Mouse (Mus musculus): Measurements from ENCODE around the gene Exoc3l2. TPM values are rescaled to one million over a fixed set of nuclear protein-coding genes. Genes with fewer than 3 reads are reported as not detected.

Gene Exoc3l2
- polyA plus RNA-seq, 1 experiment from 2014 or later, result 1.8 TPM

- ATAC-seq (ENCODE audit: insufficient number of reproducible peaks, low FRiP score, low TSS enrichment, low read depth) (no peak), DNase-seq (ENCODE audit: low spot score) (peak; percentile 92)
- Histone ChIP-seq H3K36me3 (ENCODE audit: control insufficient read depth, insufficient read depth, low read length) (peaks cover 32% of the 10 kb centered on the region), H3K4me2 (ENCODE audit: low read depth, severe bottlenecking) (no peak overlapping the region), H3K27me3 (ENCODE audit: control insufficient read depth, insufficient read depth, low read length) (no peaks in the 10 kb centered on the region), H3K9me3 (ENCODE audit: control insufficient read depth, low read length) (no peaks in the 10 kb centered on the region), H3K9ac (ENCODE audit: low read length) (no peak overlapping the region), H3K27ac (replicated peaks; ENCODE audit: low read depth, low read length) (no peak overlapping the region), H3K4me3 (ENCODE audit: low read depth, low read length) (no peak overlapping the region), H3K4me1 (ENCODE audit: control insufficient read depth, insufficient read depth, low read length) (no peaks in the 10 kb centered on the region)
- 49% methylated on average over 3 of the region's 3 CpGs for WGBS
Observed at GRCm38 (mm10) chr7:19443344-19443743, 19.8 kb upstream of the Exoc3l2 start.

GRCm38 (mm10) chr7:19444801-19445200, 18.3 kb upstream of the Exoc3l2 start:
- Histone ChIP-seq H3K9me3 (ENCODE audit: control insufficient read depth, low read length) (no peaks in the 10 kb centered on the region), H3K9ac (ENCODE audit: low read length) (no peak overlapping the region), H3K27me3 (ENCODE audit: control insufficient read depth, insufficient read depth, low read length) (no peaks in the 10 kb centered on the region), H3K4me2 (ENCODE audit: low read depth, severe bottlenecking) (no peak overlapping the region), H3K36me3 (ENCODE audit: control insufficient read depth, insufficient read depth, low read length) (peaks cover 32% of the 10 kb centered on the region), H3K4me1 (ENCODE audit: control insufficient read depth, insufficient read depth, low read length) (no peaks in the 10 kb centered on the region), H3K4me3 (ENCODE audit: low read depth, low read length) (no peak overlapping the region), H3K27ac (replicated peaks; ENCODE audit: low read depth, low read length) (no peak overlapping the region)
- ATAC-seq (ENCODE audit: insufficient number of reproducible peaks, low FRiP score, low TSS enrichment, low read depth) (no peak), DNase-seq (ENCODE audit: low spot score) (no peak)
- 86% methylated on average over 12 of the region's 12 CpGs for WGBS

- H3K4me2 ChIP-seq (ENCODE audit: low read depth, severe bottlenecking), result no peak overlapping the region
- no peaks in the 10 kb centered on the region for H3K27me3 ChIP-seq (ENCODE audit: control insufficient read depth, insufficient read depth, low read length)
- ATAC-seq (ENCODE audit: insufficient number of reproducible peaks, low FRiP score, low TSS enrichment, low read depth) (no peak), DNase-seq (ENCODE audit: low spot score) (no peak)
- no peak overlapping the region for H3K27ac ChIP-seq (replicated peaks; ENCODE audit: low read depth, low read length)
- no peaks in the 10 kb centered on the region for H3K9me3 ChIP-seq (ENCODE audit: control insufficient read depth, low read length)
- peaks cover 25% of the 10 kb centered on the region for H3K36me3 ChIP-seq (ENCODE audit: control insufficient read depth, insufficient read depth, low read length)
- H3K4me3 ChIP-seq (ENCODE audit: low read depth, low read length), result no peak overlapping the region
- H3K9ac ChIP-seq (ENCODE audit: low read length), result no peak overlapping the region
- 92% methylated on average over 16 of the region's 16 CpGs for WGBS
- no peaks in the 10 kb centered on the region for H3K4me1 ChIP-seq (ENCODE audit: control insufficient read depth, insufficient read depth, low read length)
Observed at GRCm38 (mm10) chr7:19447689-19448088, 15.4 kb upstream of the Exoc3l2 start.

- peaks cover 16% of the 10 kb centered on the region for H3K36me3 ChIP-seq (ENCODE audit: control insufficient read depth, insufficient read depth, low read length)
- DNase-seq (ENCODE audit: low spot score), result no peak
- H3K27ac ChIP-seq (replicated peaks; ENCODE audit: low read depth, low read length), result no peak overlapping the region
- ATAC-seq (ENCODE audit: insufficient number of reproducible peaks, low FRiP score, low TSS enrichment, low read depth), result no peak
- H3K4me3 ChIP-seq (ENCODE audit: low read depth, low read length), result no peak overlapping the region
- H3K9me3 ChIP-seq (ENCODE audit: control insufficient read depth, low read length), result no peaks in the 10 kb centered on the region
- H3K4me1 ChIP-seq (ENCODE audit: control insufficient read depth, insufficient read depth, low read length), result no peaks in the 10 kb centered on the region
- no peak overlapping the region for H3K9ac ChIP-seq (ENCODE audit: low read length)
- H3K27me3 ChIP-seq (ENCODE audit: control insufficient read depth, insufficient read depth, low read length), result no peaks in the 10 kb centered on the region
- 93% methylated on average over 12 of the region's 12 CpGs for WGBS
- no peak overlapping the region for H3K4me2 ChIP-seq (ENCODE audit: low read depth, severe bottlenecking)
Observed at GRCm38 (mm10) chr7:19449165-19449564, 14.0 kb upstream of the Exoc3l2 start.

- no peak overlapping the region for H3K4me3 ChIP-seq (ENCODE audit: low read depth, low read length)
- H3K9me3 ChIP-seq (ENCODE audit: control insufficient read depth, low read length), result no peaks in the 10 kb centered on the region
- DNase-seq (ENCODE audit: low spot score) (no peak), ATAC-seq (ENCODE audit: insufficient number of reproducible peaks, low FRiP score, low TSS enrichment, low read depth) (no peak)
- H3K9ac ChIP-seq (ENCODE audit: low read length), result no peak overlapping the region
- H3K4me1 ChIP-seq (ENCODE audit: control insufficient read depth, insufficient read depth, low read length), result peaks cover 7% of the 10 kb centered on the region; the same call in 1 of the 2 replicates
- H3K27ac ChIP-seq (replicated peaks; ENCODE audit: low read depth, low read length), result no peak overlapping the region
- H3K36me3 ChIP-seq (ENCODE audit: control insufficient read depth, insufficient read depth, low read length), result peaks cover 6% of the 10 kb centered on the region
- H3K27me3 ChIP-seq (ENCODE audit: control insufficient read depth, insufficient read depth, low read length), result no peaks in the 10 kb centered on the region
- WGBS, result 93% methylated on average over 4 of the region's 4 CpGs
- H3K4me2 ChIP-seq (ENCODE audit: low read depth, severe bottlenecking), result no peak overlapping the region
Observed at GRCm38 (mm10) chr7:19455186-19455585, 7.9 kb upstream of the Exoc3l2 start.

- ATAC-seq (ENCODE audit: insufficient number of reproducible peaks, low FRiP score, low TSS enrichment, low read depth) (no peak), DNase-seq (ENCODE audit: low spot score) (no peak)
- no peak overlapping the region for H3K9ac ChIP-seq (ENCODE audit: low read length)
- H3K4me3 ChIP-seq (ENCODE audit: low read depth, low read length), result no peak overlapping the region
- no peak overlapping the region for H3K4me2 ChIP-seq (ENCODE audit: low read depth, severe bottlenecking)
- H3K4me1 ChIP-seq (ENCODE audit: control insufficient read depth, insufficient read depth, low read length), result peaks cover 7% of the 10 kb centered on the region; the same call in 1 of the 2 replicates
- no peaks in the 10 kb centered on the region for H3K27me3 ChIP-seq (ENCODE audit: control insufficient read depth, insufficient read depth, low read length)
- no peak overlapping the region for H3K27ac ChIP-seq (replicated peaks; ENCODE audit: low read depth, low read length)
- H3K9me3 ChIP-seq (ENCODE audit: control insufficient read depth, low read length), result no peaks in the 10 kb centered on the region
- WGBS, result 89% methylated on average over 11 of the region's 11 CpGs
- peaks cover 6% of the 10 kb centered on the region for H3K36me3 ChIP-seq (ENCODE audit: control insufficient read depth, insufficient read depth, low read length)
Observed at GRCm38 (mm10) chr7:19455819-19456495, 7.2 kb upstream of the Exoc3l2 start.

- H3K36me3 ChIP-seq (ENCODE audit: control insufficient read depth, insufficient read depth, low read length), result peaks cover 2% of the 10 kb centered on the region; the same call in 1 of the 2 replicates
- no peaks in the 10 kb centered on the region for H3K9me3 ChIP-seq (ENCODE audit: control insufficient read depth, low read length)
- no peak overlapping the region for H3K9ac ChIP-seq (ENCODE audit: low read length)
- WGBS, result 99% methylated on average over 7 of the region's 7 CpGs
- no peak for DNase-seq (ENCODE audit: low spot score)
- H3K4me2 ChIP-seq (ENCODE audit: low read depth, severe bottlenecking), result no peak overlapping the region
- no peaks in the 10 kb centered on the region for H3K27me3 ChIP-seq (ENCODE audit: control insufficient read depth, insufficient read depth, low read length)
- ATAC-seq (ENCODE audit: insufficient number of reproducible peaks, low FRiP score, low TSS enrichment, low read depth), result no peak
- H3K27ac ChIP-seq (replicated peaks; ENCODE audit: low read depth, low read length), result no peak overlapping the region
- H3K4me1 ChIP-seq (ENCODE audit: control insufficient read depth, insufficient read depth, low read length), result peaks cover 7% of the 10 kb centered on the region; the same call in 1 of the 2 replicates
- no peak overlapping the region for H3K4me3 ChIP-seq (ENCODE audit: low read depth, low read length)
Observed at GRCm38 (mm10) chr7:19456628-19457027, 6.5 kb upstream of the Exoc3l2 start.

GRCm38 (mm10) chr7:19457414-19458071, 5.6 kb upstream of the Exoc3l2 start:
- DNase-seq (ENCODE audit: low spot score) (no peak), ATAC-seq (ENCODE audit: insufficient number of reproducible peaks, low FRiP score, low TSS enrichment, low read depth) (peak; percentile 12; the same call in 1 of the 2 replicates)
- 10% methylated on average over 14 of the region's 14 CpGs for WGBS
- Histone ChIP-seq H3K4me3 (ENCODE audit: low read depth, low read length) (peak overlapping the region; percentile 96), H3K36me3 (ENCODE audit: control insufficient read depth, insufficient read depth, low read length) (peaks cover 2% of the 10 kb centered on the region; the same call in 1 of the 2 replicates), H3K27ac (replicated peaks; ENCODE audit: low read depth, low read length) (peak overlapping the region; percentile 72; the same call in 1 of the 2 replicates), H3K27me3 (ENCODE audit: control insufficient read depth, insufficient read depth, low read length) (no peaks in the 10 kb centered on the region), H3K9me3 (ENCODE audit: control insufficient read depth, low read length) (no peaks in the 10 kb centered on the region), H3K4me2 (ENCODE audit: low read depth, severe bottlenecking) (peak overlapping the region; percentile 97), H3K4me1 (ENCODE audit: control insufficient read depth, insufficient read depth, low read length) (peaks cover 7% of the 10 kb centered on the region; the same call in 1 of the 2 replicates), H3K9ac (ENCODE audit: low read length) (peak overlapping the region; percentile 82)

Measured in limb, embryonic 11.5 days (tissue).